Mouse (Mus musculus) layer of hippocampus, postnatal 14 days (tissue): ENCODE measurements around the gene Vps13a. TPM values are rescaled to one million over a fixed set of nuclear protein-coding genes. Genes with fewer than 3 reads are reported as not detected.

Experiments
- DNase-seq, 2 experiments: peaks; one replicate each; pipeline ENCODE4 v3.0.0; 2021 to 2022; ENCODE audit warnings: low spot score in 2 of 2, mixed read lengths in 1 of 2
- total RNA-seq, 2 experiments: library from RNA; stranded (reverse); gene quantifications; 2 replicates each; pipeline ENCODE4 v1.2.3; 2021

Gene Vps13a
- total RNA-seq, 2 experiments from 2014 or later, result 52.8 to 54.9 TPM

- no peak for DNase-seq
These were observed 196.2 kb downstream of the Vps13a start for GRCm38 (mm10) chr19:16584546-16584945.

- DNase-seq, result no peak
These were observed 200.2 kb downstream of the Vps13a start for GRCm38 (mm10) chr19:16580501-16580900.

- DNase-seq, result no peak
These were observed 201.0 kb downstream of the Vps13a start for GRCm38 (mm10) chr19:16579656-16580260.

- DNase-seq, result no peak
These were observed 203.9 kb downstream of the Vps13a start for GRCm38 (mm10) chr19:16576790-16577189.

Other genes with a start within 250 kb of the Vps13a start
- not detected for gene Foxb2, start 92.9 kb upstream of the Vps13a start, total RNA-seq
- 10 to 100 TPM; 48.3 to 57.1 TPM for gene Prune2, start 175.2 kb upstream of the Vps13a start, total RNA-seq